Mouse (Mus musculus) heart, embryonic 13.5 days (tissue): Measurements from ENCODE around the gene Washc3. TPM values are rescaled to one million over a fixed set of nuclear protein-coding genes. Genes with fewer than 3 reads are reported as not detected.

Experiments
- ATAC-seq: fragments of 200-750 bp; cut with Nextera tagmentation; 2 replicates; pipeline ENCODE4 v1.8.0; 2017; ENCODE audit warnings: moderate TSS enrichment; ENCODE audit not compliant: insufficient number of reproducible peaks, low FRiP score, low TSS enrichment; ENCODE audit errors: extremely low read depth
- H3K27ac ChIP-seq: fragments of 300-500 bp; sonication (generic); replicated peaks from 2 replicates; pipeline ENCODE4 v1.5.1; 2015; ENCODE audit warnings: moderate library complexity, mild to moderate bottlenecking, inconsistent platforms
- H3K27me3 ChIP-seq: fragments of 300-500 bp; sonication (generic); replicated peaks from 2 replicates; pipeline ENCODE4 v1.6.1; 2015; ENCODE audit warnings: mild to moderate bottlenecking, inconsistent platforms
- H3K36me3 ChIP-seq: fragments of 300-500 bp; sonication (generic); 2 replicates; pipeline ENCODE4 v1.6.1; 2015; ENCODE audit warnings: mild to moderate bottlenecking, inconsistent platforms
- H3K4me1 ChIP-seq: fragments of 300-500 bp; sonication (generic); 2 replicates; pipeline ENCODE4 v1.6.1; 2015; ENCODE audit warnings: inconsistent platforms
- H3K4me2 ChIP-seq: fragments of 300-500 bp; sonication (generic); 2 replicates; pipeline ENCODE4 v1.6.1; 2015; ENCODE audit warnings: inconsistent platforms, mild to moderate bottlenecking, moderate library complexity
- H3K4me3 ChIP-seq: fragments of 300-500 bp; sonication (generic); 2 replicates; pipeline ENCODE4 v1.5.1; 2015; ENCODE audit warnings: moderate library complexity, mild to moderate bottlenecking, inconsistent platforms
- H3K9ac ChIP-seq: fragments of 300-500 bp; sonication (generic); 2 replicates; pipeline ENCODE4 v1.6.1; 2015; ENCODE audit warnings: inconsistent platforms, mild to moderate bottlenecking, moderate library complexity
- H3K9me3 ChIP-seq: fragments of 300-500 bp; sonication (generic); 2 replicates; pipeline ENCODE4 v1.6.1; 2016; ENCODE audit warnings: inconsistent platforms
- WGBS: fragments of 180-500 bp; shearing (Covaris S2); methylation state at CpG from one replicate; pipeline ENCODE4 v1.1.7; 2015; ENCODE audit warnings: mixed read lengths; 5-methylcytosine and 5-hydroxymethylcytosine counted together
- polyA plus RNA-seq: library from polyadenylated mRNA; unstranded; fragments of >200 nt; fragmentation: Nextera tagmentation; extraction: Ambion mirVana; gene quantifications from 2 replicates; pipeline ENCODE4 v1.2.1, GENCODE M21; 2015

Gene Washc3
- polyA plus RNA-seq, 1 experiment from 2014 or later: 48.3 TPM

GRCm38 (mm10) chr10:88255556-88255955 is 54.7 kb downstream of the Washc3 start:
- Histone ChIP-seq H3K27me3 (no peaks in the 10 kb centered on the region), H3K4me1 (0 out of 2 replicates have a peak, but pooled peaks cover 2% of the 10 kb centered on the region), H3K27ac (no peak overlapping the region), H3K4me2 (no peak overlapping the region), H3K9me3 (no peaks in the 10 kb centered on the region), H3K4me3 (no peak overlapping the region), H3K36me3 (no peaks in the 10 kb centered on the region), H3K9ac (no peak overlapping the region)
- no peak for ATAC-seq
- 82% methylated on average over 2 of the region's 2 CpGs for WGBS

DNA sequence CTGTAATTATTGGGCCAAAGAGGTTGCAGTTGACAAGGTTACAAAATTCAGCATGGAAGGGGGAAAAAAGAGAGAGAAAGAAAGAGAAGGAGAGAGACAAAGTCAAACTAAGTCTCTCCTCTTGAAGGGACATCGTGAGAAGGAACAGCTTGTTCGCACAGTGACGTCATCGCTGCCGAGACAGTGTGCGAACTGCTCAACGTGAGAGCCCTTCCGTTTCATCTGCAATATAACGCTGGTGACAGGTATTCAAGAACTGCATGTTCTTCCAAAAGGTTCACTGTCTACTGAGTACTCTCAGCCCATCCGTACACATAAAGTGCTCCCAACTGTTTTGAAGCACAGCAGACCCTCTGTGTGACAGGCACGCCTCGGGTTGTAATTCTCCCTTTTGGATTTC is 59.4 kb downstream of the Washc3 start:
- Histone ChIP-seq H3K27ac (no peak overlapping the region), H3K4me1 (0 out of 2 replicates have a peak, but pooled peaks cover 2% of the 10 kb centered on the region), H3K36me3 (no peaks in the 10 kb centered on the region), H3K4me2 (peak overlapping the region; percentile 59), H3K9ac (no peak overlapping the region), H3K4me3 (peak overlapping the region; percentile 32), H3K9me3 (no peaks in the 10 kb centered on the region), H3K27me3 (no peaks in the 10 kb centered on the region)
- 45% methylated on average over 12 of the region's 12 CpGs for WGBS
- no peak for ATAC-seq

- 73% methylated on average over 3 of the region's 3 CpGs for WGBS
- H3K27ac ChIP-seq: no peak overlapping the region
- no peak for ATAC-seq
- no peak overlapping the region for H3K4me2 ChIP-seq
- no peaks in the 10 kb centered on the region for H3K9me3 ChIP-seq
- no peak overlapping the region for H3K4me3 ChIP-seq
- H3K9ac ChIP-seq: no peak overlapping the region
- no peaks in the 10 kb centered on the region for H3K27me3 ChIP-seq
- 0 out of 2 replicates have a peak, but pooled peaks cover 2% of the 10 kb centered on the region for H3K4me1 ChIP-seq
- H3K36me3 ChIP-seq: no peaks in the 10 kb centered on the region
Measured at GRCm38 (mm10) chr10:88261186-88261585, 60.3 kb downstream of the Washc3 start.

DNA sequence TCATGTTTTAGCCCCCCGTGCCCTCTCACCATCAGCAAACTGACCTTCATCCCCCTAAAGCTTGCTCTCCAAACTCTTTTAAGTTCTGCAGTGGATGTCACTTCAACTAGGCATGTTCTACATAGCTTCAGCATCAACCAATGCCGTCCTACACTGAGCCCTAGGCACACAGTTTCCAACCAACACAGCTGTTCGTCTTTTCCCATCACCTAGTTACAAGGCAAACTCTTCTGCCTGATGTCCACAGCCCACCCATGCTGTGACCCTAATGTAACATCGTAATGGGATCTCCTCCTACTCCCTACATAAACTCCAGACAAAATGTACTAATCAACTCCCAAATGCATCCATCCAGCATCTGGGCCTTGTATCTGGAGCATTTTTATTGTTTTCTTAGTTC is 62.5 kb downstream of the Washc3 start:
- Histone ChIP-seq H3K4me1 (0 out of 2 replicates have a peak, but pooled peaks cover 2% of the 10 kb centered on the region), H3K27ac (no peak overlapping the region), H3K27me3 (no peaks in the 10 kb centered on the region), H3K4me2 (no peak overlapping the region), H3K9me3 (no peaks in the 10 kb centered on the region), H3K36me3 (no peaks in the 10 kb centered on the region), H3K9ac (no peak overlapping the region), H3K4me3 (no peak overlapping the region)
- no peak for ATAC-seq
- WGBS: 57% methylated on average over 4 of the region's 4 CpGs

GRCm38 (mm10) chr10:88274045-88274444 is 73.2 kb downstream of the Washc3 start:
- WGBS: 75% methylated on average over 5 of the region's 5 CpGs
- H3K27ac ChIP-seq: no peak overlapping the region
- ATAC-seq: no peak
- H3K9ac ChIP-seq: no peak overlapping the region
- no peaks in the 10 kb centered on the region for H3K27me3 ChIP-seq
- H3K4me1 ChIP-seq: no peaks in the 10 kb centered on the region
- no peaks in the 10 kb centered on the region for H3K36me3 ChIP-seq
- no peak overlapping the region for H3K4me3 ChIP-seq
- no peak overlapping the region for H3K4me2 ChIP-seq
- H3K9me3 ChIP-seq: no peaks in the 10 kb centered on the region

- Histone ChIP-seq H3K36me3 (no peaks in the 10 kb centered on the region), H3K27ac (no peak overlapping the region), H3K4me3 (no peak overlapping the region), H3K27me3 (no peaks in the 10 kb centered on the region), H3K9me3 (no peaks in the 10 kb centered on the region), H3K4me1 (no peaks in the 10 kb centered on the region), H3K4me2 (no peak overlapping the region), H3K9ac (no peak overlapping the region)
- no peak for ATAC-seq
- 80% methylated on average over 3 of the region's 3 CpGs for WGBS
Measured at GRCm38 (mm10) chr10:88281699-88282098, 80.8 kb downstream of the Washc3 start.

GRCm38 (mm10) chr10:88284343-88284990 is 83.6 kb downstream of the Washc3 start:
- Histone ChIP-seq H3K9ac (no peak overlapping the region), H3K9me3 (no peaks in the 10 kb centered on the region), H3K36me3 (no peaks in the 10 kb centered on the region), H3K4me3 (no peak overlapping the region), H3K4me1 (no peaks in the 10 kb centered on the region), H3K27ac (no peak overlapping the region), H3K4me2 (no peak overlapping the region), H3K27me3 (no peaks in the 10 kb centered on the region)
- ATAC-seq: no peak
- WGBS: 72% methylated on average over 4 of the region's 4 CpGs

DNA sequence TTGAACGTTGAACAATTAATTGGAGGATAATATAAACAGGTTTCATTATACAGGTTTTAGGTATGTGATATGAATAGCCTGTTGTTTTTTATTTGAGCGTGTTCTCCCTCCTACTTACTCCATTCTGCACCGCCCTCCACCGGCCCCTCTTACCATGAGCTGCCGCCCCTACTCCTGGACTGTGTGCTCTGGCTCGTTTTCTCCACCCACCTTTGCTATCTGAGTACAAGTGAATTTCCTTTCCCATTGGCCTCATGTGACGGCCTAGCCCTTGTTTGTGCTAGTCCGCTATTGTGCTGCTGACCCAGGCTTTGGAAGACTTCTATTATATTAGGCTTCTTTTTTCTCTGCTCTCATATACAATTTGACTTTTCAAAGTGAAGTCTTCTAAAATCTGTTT is 86.4 kb downstream of the Washc3 start:
- H3K4me1 ChIP-seq: no peaks in the 10 kb centered on the region
- H3K36me3 ChIP-seq: no peaks in the 10 kb centered on the region
- H3K4me2 ChIP-seq: no peak overlapping the region
- no peak for ATAC-seq
- H3K27me3 ChIP-seq: no peaks in the 10 kb centered on the region
- H3K4me3 ChIP-seq: no peak overlapping the region
- H3K9ac ChIP-seq: no peak overlapping the region
- WGBS: 70% methylated on average over 8 of the region's 8 CpGs
- no peaks in the 10 kb centered on the region for H3K9me3 ChIP-seq
- no peak overlapping the region for H3K27ac ChIP-seq

GRCm38 (mm10) chr10:88288061-88288460 is 87.2 kb downstream of the Washc3 start:
- no peaks in the 10 kb centered on the region for H3K4me1 ChIP-seq
- no peak overlapping the region for H3K4me2 ChIP-seq
- 77% methylated on average over 10 of the region's 10 CpGs for WGBS
- H3K9me3 ChIP-seq: no peaks in the 10 kb centered on the region
- no peak overlapping the region for H3K4me3 ChIP-seq
- ATAC-seq: no peak
- H3K27me3 ChIP-seq: no peaks in the 10 kb centered on the region
- H3K27ac ChIP-seq: no peak overlapping the region
- H3K36me3 ChIP-seq: no peaks in the 10 kb centered on the region
- no peak overlapping the region for H3K9ac ChIP-seq

- no peak for ATAC-seq
- H3K4me2 ChIP-seq: no peak overlapping the region
- 77% methylated on average over 6 of the region's 6 CpGs for WGBS
- no peak overlapping the region for H3K9ac ChIP-seq
- H3K9me3 ChIP-seq: peaks cover 5% of the 10 kb centered on the region; the same call in 1 of the 2 replicates
- no peak overlapping the region for H3K4me3 ChIP-seq
- no peaks in the 10 kb centered on the region for H3K27me3 ChIP-seq
- H3K4me1 ChIP-seq: no peaks in the 10 kb centered on the region
- no peak overlapping the region for H3K27ac ChIP-seq
- H3K36me3 ChIP-seq: no peaks in the 10 kb centered on the region
Measured at GRCm38 (mm10) chr10:88295091-88295490, 94.2 kb downstream of the Washc3 start.
